Mouse (Mus musculus) adrenal gland, adult 18-20 months (tissue): ENCODE measurements around the gene Klhl40. TPM values are rescaled to one million over a fixed set of nuclear protein-coding genes. Genes with fewer than 3 reads are reported as not detected.

Experiments used
- DNase-seq, 2 experiments: peaks; one replicate each; pipeline ENCODE4 v3.0.0; 2021 to 2022; ENCODE audit warnings: low spot score in 2 of 2
- long read RNA-seq, 2 experiments: library from polyadenylated mRNA; stranded (forward); transcript quantifications; one replicate each; pipeline ENCODE4 v2.0.0; 2021
- total RNA-seq, 2 experiments: library from RNA; stranded (reverse); gene quantifications; 1 replicate in 1 of 2; 2 replicates in 1 of 2; pipeline ENCODE4 v1.2.3; 2021

Gene Klhl40
- total RNA-seq, result under 1 TPM in 1 of 2 experiments, not detected in 1; 0.32 TPM
- long read RNA-seq, experiment 1, result 0 reads
- long read RNA-seq, experiment 2, partial matches to known transcripts, result 0 of 3 reads
- long read RNA-seq, experiment 2, other reads (novel, unspliced or antisense), result 0 of 3 reads

- DNase-seq, result no peak
These were observed at the start of gene Klhl40 for GRCm38 (mm10) chr9:121777484-121778065. Klhl40 (plus strand) TSS chr9:121777607.

- no peak for DNase-seq
These were observed 36.9 kb upstream of the Klhl40 start for GRCm38 (mm10) chr9:121740490-121740889.

- no peak for DNase-seq
These were observed 36.2 kb upstream of the Klhl40 start for GRCm38 (mm10) chr9:121741168-121741567.

GRCm38 (mm10) chr9:121744051-121744450, 33.4 kb upstream of the Klhl40 start:
- DNase-seq, result no peak

GRCm38 (mm10) chr9:121752774-121753173, 24.6 kb upstream of the Klhl40 start:
- no peak for DNase-seq

GRCm38 (mm10) chr9:121754624-121755023, 22.8 kb upstream of the Klhl40 start:
- DNase-seq, result no peak

- no peak for DNase-seq
These were observed 20.6 kb upstream of the Klhl40 start for GRCm38 (mm10) chr9:121756785-121757184.

- DNase-seq, result no peak
These were observed 20.0 kb upstream of the Klhl40 start for GRCm38 (mm10) chr9:121757432-121757831.

GRCm38 (mm10) chr9:121757835-121758814, 19.3 kb upstream of the Klhl40 start:
- peak in 1 of 2 experiments; percentile 23 for DNase-seq

- DNase-seq, result peak; percentile 49 to 58
These were observed 18.0 kb upstream of the Klhl40 start, which contains the start of gene Zfp651 for GRCm38 (mm10) chr9:121759091-121760081. Zfp651 (plus strand) TSS chr9:121759330.

- peak; percentile 60 to 64 for DNase-seq
These were observed 16.9 kb upstream of the Klhl40 start for GRCm38 (mm10) chr9:121760271-121761090.

- peak in 1 of 2 experiments; percentile 31 for DNase-seq
These were observed 16.2 kb upstream of the Klhl40 start for GRCm38 (mm10) chr9:121761091-121761665.

GRCm38 (mm10) chr9:121761787-121762186, 15.6 kb upstream of the Klhl40 start:
- DNase-seq, result peak in 1 of 2 experiments; percentile 22

GRCm38 (mm10) chr9:121762248-121762647, 15.2 kb upstream of the Klhl40 start:
- DNase-seq, result peak in 1 of 2 experiments; percentile 22

GRCm38 (mm10) chr9:121762761-121763160, 14.6 kb upstream of the Klhl40 start:
- peak in 1 of 2 experiments; percentile 20 for DNase-seq

GRCm38 (mm10) chr9:121763716-121764115, 13.7 kb upstream of the Klhl40 start:
- no peak for DNase-seq

- no peak for DNase-seq
These were observed 12.1 kb upstream of the Klhl40 start for GRCm38 (mm10) chr9:121765166-121765855.

- no peak for DNase-seq
These were observed 5.0 kb upstream of the Klhl40 start for GRCm38 (mm10) chr9:121772412-121772811.

- DNase-seq, result no peak
These were observed 1.5 kb upstream of the Klhl40 start for GRCm38 (mm10) chr9:121775951-121776350.
